Mouse (Mus musculus): Measurements from ENCODE around the gene Mettl27. TPM values are rescaled to one million over a fixed set of nuclear protein-coding genes. Genes with fewer than 3 reads are reported as not detected.
A peak's percentile ranks its signal among the peaks of the same experiment; 100 is the strongest.

Mettl27 gene
- 10 to 100 TPM; 23.5 to 33.1 TPM for total RNA-seq (2021)
- 22.5 and 39.1 TPM in 2 replicates for polyA plus RNA-seq (2012; rRNA removed)
- long read RNA-seq, transcript Mettl27-201 (6 exons, 2,808 nt): major isoform, 7 of 20 reads
- long read RNA-seq, partial matches to known transcripts: 3 of 20 reads
- long read RNA-seq, other reads (novel, unspliced or antisense): 8 of 20 reads

DNA sequence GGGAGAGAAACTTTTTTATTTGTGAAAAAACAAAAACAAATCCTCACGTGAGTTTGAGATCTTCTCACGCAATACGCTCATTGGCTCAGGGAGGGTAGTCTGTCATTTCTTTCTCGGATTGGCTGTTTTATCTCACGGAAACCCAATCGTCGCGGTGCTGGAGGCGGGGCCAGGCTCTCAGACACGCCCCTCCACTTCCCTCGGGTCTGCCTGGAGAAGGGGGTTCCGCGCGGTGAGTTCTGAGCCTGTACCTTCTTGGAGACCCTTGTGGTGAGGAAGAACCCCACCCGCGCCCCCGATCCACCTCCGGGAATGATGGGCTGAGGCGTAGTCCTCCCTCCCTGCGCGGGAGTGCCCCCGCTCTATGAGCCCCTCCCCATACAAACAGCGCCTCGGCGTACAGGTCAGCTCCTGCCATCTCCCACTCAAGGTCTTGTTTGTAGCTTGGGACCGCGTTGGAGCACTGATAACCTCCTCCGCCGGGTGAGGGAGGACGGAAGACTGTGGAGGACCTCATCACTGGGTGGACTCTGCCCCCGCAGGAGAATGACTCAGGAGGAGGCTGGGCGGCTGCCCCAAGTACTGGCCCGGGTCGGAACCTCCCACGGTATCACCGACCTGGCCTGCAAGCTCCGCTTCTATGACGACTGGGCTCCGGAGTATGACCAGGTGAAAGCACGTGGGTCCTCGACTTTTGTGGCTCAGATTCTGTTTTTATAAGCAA, at the start of gene Mettl27:
Gene Mettl27 (plus strand): TSS at position 190 of the 724 bp plus-strand sequence.
- peak; percentile 93 for DNase-seq

DNA sequence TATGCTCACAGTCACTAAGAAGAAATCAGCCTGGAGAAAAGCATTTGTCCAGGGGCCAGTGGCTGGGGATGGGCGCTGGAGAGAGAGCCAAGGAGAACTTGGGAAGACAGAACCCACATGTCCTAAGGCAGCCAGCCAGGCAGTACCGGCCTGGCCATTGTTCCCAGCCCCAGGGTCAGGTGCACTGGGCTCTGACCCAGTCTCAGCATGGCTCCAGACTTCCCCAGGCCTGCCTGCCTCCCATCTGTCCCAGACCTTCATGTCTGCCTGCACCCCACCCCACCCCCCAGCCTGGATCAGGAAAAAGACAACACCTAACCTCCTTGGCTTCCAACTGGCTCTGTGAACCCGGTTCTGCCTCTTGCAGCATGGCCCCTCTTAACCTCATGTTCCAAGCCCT, 49.1 kb upstream of the Mettl27 start:
- no peak for DNase-seq

DNA sequence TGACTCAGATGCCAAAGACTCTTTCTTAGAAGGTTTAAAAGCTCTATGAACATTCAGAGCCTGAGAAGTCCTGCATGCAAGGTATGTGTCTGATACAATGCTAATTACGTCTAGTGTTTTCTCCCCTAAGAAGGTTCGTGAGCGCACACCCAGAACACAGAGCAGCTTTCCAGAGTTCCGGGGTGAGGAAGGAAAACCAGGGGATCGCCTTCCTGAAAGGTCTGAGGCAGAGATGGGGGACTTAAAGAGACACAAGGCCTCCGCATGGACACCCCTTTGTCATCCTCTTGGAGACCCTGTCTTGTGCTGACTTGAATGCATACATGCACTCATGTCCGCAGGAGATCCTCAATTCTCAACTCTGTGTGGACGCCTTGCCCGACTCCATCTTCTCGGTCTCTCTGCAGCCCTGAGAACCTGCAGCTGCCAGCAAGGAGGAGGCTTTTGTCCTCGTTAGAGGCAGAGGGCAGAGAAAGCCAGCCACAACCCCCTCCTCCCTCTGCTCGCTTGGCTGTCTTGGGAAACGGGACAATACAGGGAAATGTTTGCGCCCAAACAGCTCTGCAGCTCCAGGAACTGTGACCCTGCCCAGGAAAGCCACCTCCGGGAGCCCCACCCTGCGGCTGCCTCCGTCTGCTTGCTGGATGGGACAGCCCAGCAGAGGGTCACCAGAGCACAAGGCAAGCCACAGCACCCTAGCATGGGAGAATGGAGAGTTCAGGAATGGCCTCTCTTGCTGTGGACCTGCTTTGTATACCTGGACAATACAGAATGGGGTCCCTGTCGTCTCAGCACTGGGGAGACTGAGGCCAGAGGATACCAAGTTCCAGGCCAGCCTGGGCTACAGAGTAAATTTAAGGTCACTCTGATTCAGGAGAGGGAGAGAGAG, 44.5 kb upstream of the Mettl27 start:
- DNase-seq: peak; percentile 70

- no peak for DNase-seq
Measured at GRCm38 (mm10) chr5:134888505-134888904, 43.7 kb upstream of the Mettl27 start.

DNA sequence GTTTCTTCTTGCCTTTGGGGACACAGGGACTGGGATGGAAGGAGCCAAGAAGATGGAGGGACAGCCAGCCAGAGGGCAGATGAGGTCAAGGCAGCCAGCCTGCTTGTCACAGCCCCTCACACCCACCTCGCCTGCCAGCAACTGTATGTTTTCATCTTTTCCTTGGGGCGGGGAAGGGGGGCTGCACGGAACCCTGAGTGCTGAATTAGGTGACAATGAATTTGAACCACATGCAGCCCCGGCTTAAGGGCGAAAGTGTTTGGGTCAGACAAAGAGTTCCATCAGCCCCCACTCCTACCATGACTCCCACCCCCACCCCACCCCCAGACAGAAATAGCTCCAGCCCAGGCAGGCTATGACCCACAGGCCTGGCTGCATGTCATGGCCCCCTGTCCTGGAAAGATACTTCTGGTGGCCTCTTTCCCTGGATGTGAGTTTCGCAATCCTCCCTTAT, 41.5 kb upstream of the Mettl27 start:
- no peak for DNase-seq

DNA sequence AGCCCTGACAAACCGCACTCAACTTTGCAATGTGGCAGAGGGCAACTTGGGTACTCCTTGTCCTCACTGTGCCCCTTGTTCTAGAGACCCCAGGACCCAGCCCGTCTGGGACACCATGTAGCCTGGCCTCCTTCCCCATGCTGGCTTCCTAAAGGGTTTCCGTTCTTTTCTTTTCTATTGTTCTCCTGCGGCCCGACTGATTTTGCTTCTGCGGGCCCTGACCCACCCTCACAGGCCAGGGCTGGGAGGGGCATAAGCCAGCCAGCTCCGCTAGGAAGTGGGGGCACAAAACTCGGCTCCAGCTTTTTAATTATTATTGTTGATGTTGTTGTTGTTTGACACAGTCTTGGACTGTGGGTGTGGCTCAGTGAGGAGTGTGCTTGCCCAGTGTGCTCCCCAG, 40.6 kb upstream of the Mettl27 start:
- DNase-seq: no peak

DNA sequence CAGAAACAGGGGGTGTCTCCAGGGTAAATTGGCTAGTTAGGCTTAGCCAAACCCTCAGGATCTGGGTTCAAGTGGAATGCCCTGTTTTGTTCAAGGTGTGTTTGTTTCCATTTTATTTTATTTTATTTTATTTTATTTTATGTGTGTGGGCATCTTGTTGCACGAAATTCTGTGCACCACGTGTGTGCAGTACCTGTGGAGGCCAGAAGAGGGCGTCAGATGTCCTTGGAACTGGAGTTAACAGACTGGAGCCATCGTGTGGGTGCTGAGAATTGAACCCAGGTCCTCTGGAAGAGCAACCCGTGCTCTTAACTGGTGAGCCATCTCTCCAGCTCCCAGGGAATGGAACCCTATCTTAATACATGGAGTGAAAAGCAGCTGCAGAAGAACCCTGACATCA, 39.5 kb upstream of the Mettl27 start:
- no peak for DNase-seq

GRCm38 (mm10) chr5:134895291-134895690, 36.9 kb upstream of the Mettl27 start:
- no peak for DNase-seq

- DNase-seq: no peak
Measured at GRCm38 (mm10) chr5:134896965-134897364, 35.2 kb upstream of the Mettl27 start.

DNA sequence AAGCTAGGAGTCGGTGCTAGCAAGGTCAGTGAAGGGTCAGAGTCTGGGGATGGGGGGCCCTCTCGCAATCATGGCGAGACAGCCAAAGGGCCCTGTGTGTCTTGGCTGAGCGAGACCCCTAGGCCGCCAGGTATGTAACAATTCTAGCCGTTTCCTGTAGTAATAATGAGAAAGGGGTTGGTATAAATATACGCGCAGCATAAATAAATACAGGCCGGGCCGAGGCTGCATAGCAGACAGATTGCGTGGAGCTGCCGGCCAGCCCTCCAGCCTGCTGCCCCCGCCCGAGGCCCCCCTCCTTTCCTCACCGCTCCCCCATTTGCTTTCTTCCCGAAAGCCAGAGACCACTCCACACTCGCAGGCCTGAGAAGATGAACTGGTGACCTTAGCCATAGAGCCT, 34.6 kb upstream of the Mettl27 start:
- no peak for DNase-seq

- DNase-seq: peak; percentile 49
Measured at GRCm38 (mm10) chr5:134901012-134901643, 31.0 kb upstream of the Mettl27 start.

GRCm38 (mm10) chr5:134901644-134902027, 30.5 kb upstream of the Mettl27 start:
- no peak for DNase-seq

DNA sequence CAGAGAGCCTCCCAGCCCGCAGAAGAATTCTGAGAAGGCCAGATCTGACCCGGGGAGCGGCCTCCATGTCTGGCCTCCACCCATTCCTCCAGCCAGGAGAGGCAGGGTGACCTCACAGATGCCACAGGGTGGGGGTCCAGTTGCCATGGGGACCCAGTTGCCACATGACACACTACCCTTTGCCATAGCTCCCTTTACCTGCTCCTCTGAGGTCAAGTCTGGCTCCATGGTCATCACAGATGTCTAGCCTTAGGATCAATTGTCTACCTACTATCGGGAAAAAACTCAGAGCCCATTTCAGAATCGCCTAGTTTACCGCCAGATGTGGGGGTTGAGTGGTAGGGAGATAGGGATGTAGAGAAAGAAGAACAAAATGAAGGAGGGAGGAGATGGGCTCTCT, 25.5 kb upstream of the Mettl27 start, which contains the start of gene Tmem270:
Gene Tmem270 (minus strand): TSS at position 101 of the 400 bp plus-strand sequence.
- no peak for DNase-seq

DNA sequence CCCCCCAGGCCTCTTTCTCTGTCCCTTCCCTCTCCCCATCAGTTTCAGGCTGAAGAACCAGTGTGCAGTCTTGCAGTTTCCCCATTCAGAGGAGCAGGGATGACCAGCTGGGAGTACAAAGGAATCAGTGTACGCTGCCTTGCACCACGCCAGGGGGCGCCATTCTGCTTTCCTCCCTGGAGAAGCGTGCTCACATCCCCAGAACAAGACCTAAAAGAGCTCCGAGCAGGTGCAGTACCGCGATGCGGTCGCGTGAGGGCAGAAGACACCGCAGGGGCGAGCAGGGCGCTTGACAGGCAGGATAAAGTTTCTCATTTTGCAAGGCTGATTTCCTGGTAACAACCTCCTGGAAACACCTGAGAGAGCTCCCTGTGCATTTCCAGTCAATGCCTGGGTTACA, 25.0 kb upstream of the Mettl27 start:
- peak; percentile 93 for DNase-seq

DNA sequence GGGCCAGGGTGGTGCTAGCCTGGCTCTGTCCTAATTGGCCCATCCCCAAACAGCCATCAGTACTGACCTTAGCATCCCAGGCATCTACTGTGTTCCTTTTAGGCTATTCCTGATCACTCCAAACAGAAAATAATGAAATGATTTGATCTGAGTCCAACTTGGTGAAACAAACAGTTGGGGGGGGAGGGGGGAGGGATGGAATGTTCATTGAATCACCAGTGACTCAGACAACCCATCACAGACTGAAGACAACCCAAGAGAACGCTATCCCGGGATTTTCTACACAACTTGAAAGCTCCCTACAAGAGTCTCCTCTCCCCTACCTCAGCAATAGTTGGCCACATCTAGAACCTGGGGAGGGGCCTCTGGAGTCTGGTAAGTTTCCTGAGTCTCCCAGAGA, 20.3 kb upstream of the Mettl27 start:
- DNase-seq: no peak

- no peak for DNase-seq
Measured at GRCm38 (mm10) chr5:134913352-134913751, 18.8 kb upstream of the Mettl27 start.

DNA sequence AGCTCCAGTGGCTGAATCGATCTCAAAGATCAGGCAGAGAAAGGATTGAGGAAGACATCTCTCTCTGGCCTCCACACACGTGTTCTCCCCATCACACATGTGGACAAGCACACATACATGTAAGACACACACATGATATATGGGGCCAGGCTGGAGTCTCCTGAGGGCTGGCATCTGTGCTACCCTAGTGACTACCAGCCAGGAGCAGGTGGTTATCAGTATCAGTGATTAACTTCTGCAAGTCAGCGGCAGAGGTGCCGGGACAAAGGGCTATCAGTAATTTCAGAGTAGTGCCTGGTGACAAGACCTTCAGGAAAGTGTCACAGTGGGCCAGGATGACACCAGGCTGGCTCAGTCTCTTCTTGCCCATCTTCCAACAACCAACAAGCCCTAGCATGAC, 18.4 kb upstream of the Mettl27 start:
- no peak for DNase-seq

DNA sequence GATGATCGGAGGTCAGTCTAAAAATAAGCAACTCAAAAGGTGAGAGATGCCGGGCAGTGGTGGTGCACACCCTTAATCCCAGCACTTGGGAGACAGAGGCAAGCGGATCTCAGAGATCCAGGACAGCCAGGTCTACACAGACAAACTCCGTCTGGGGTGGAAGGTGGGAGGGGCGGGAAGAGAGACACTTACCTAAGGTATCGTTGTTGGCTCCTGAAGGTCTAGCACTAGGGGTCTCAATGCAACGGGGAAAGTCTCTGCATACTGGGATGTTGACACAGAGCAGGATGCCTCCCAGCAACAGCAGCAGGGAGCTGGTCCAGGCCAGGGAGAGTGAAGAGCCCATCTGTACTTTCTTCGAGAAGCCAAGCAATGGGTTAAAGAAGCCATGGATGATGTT, 17.7 kb upstream of the Mettl27 start:
- no peak for DNase-seq

GRCm38 (mm10) chr5:134915311-134915710, 16.9 kb upstream of the Mettl27 start, which contains the start of gene Cldn13:
Gene Cldn13, minus strand, starts transcription at chr5:134915526.
- no peak for DNase-seq

DNA sequence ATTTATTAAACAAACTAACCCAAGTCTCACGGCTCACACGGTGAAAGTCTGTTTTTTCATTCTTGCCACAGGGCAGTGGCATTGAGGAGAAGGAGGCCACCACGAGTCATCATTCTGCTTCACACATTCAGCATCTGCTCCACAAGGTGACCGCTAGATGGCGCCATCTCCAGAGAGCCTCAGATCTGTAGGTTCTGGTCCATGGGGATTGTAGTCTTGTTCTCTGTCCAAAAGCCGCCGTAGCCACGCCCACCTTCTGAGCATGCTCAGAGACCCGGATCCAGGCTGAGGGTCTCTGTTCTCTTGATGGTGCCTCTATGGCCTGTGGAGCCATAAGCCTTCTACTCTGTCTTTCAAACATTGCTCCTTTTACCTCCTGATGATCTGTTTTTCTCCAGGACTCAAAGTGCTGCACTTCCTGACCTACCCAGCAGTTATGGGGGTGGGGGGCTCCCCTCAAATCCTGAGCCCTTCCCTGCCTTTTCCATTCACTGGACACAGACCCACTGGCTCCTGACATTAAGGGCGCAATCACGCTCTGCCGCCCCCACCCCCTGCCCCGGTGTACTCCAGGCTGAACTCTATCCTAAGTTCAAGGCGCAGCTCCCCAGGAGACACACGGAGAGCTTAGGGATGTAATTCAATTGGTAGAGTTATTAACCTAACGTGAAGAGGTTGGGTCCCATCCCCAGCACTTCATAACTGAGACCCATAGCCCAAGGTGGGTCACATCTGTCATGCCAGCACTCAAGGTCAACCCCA, 13.9 kb upstream of the Mettl27 start:
- peak; percentile 64 for DNase-seq

GRCm38 (mm10) chr5:134919097-134919496, 13.1 kb upstream of the Mettl27 start:
- DNase-seq: peak; percentile 22
